Mouse (Mus musculus): ENCODE measurements around the gene Ankrd17.

- TF ChIP-seq POLR2A (IDR thresholded peaks at IDR 0.05; ENCODE audit: borderline replicate concordance, extremely low read depth, insufficient read depth, insufficient read length, poor library complexity, severe bottlenecking) (no peak), CTCF (IDR thresholded peaks at IDR 0.05; ENCODE audit: borderline replicate concordance, extremely low read depth, insufficient read depth, insufficient read length) (no peak)
These were observed 26.4 kb downstream of the Ankrd17 start for GRCm38 (mm10) chr5:90339953-90340343.

Data from brain, embryonic 14.5 days (tissue).